Mouse (Mus musculus): ENCODE measurements at regions not wholly inside any gene's neighbourhood (a gene's known extent, or its start where the extent isn't known, plus 50 kb on each side); places are given as distances from the start of the nearest gene placed in this dataset.

GRCm38 (mm10) chr9:30353965-30354364 is 72.9 kb upstream of the Snx19 start:
- TF ChIP-seq EP300 (IDR thresholded peaks at IDR 0.05; ENCODE audit: low read depth) (no peak), CTCF (IDR thresholded peaks at IDR 0.05; ENCODE audit: low read depth) (no peak)
